Mouse (Mus musculus): ENCODE results near the gene 4933407L21Rik.

The 4933407L21Rik gene

DNA sequence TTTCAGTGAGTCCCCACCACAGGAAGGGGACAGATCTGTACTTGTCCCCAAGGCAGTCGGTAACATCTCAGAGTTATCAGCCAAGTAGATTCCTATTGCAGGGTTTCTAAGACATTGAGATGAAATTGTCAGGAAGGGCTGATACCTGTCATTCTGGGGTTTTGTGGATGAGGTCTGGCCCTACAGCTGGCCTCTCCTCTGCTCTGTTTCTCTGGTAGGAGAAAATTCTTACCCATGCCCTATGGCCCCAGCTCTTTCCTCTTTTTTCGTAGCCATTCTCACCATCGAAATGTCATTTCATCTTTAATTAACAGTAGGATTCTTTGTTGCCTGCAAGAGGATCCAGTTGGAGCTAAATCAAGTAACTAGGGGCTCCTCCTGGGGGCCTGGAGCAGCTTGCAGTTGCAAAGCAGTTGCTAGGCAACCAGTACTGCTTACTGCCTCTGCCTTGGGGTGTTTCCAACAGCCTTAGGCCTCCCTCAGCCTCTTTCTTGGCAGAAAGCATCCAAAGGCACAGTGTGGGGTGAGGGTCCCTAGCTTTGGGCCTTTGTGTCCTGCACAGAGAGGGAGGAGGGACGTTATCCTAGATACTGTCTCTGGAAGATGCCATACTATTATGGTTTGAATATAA lies at the start of gene 4933407L21Rik:
Gene 4933407L21Rik, plus strand, starts transcription at position 427 of the 631 bp plus-strand sequence.
- ChIA-PET CTCF (interaction anchor here in 2 of 4 experiments (0.5 to 1.3 kb wide), 3 partner anchors 75 to 1944 kb away, joined by 3 to 6 read pairs (median 4); no protein-coding TSS in a partner anchor), POLR2A (interaction anchor here in 2 of 4 experiments (0.6 to 1.5 kb wide), 4 partner anchors 11 to 161 kb away, joined by 3 to 6 read pairs (median 4); no protein-coding TSS in a partner anchor)

DNA sequence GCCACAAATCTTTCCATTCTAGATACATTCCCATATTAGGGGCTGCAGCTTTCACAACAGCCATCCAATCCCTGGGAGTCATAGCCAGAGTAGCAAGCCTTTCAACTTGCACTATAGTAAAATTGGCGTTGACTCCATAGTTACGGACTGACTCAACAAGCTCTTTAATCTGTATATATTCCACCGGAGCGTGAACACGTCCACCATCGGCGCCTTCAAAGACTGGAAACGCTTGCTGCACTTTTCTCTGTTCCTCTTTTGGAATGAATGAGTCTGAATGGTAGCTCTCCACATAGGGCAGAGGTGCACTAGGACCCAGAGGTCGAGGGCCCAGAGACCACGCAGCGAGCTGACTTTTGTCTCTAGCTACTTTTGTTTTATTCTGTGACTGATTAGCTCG lies 46.3 kb upstream of the 4933407L21Rik start:
- CTCF ChIA-PET: no interaction called here
- POLR2A ChIA-PET: interaction anchor here in 1 of 4 experiments (1.1 kb wide), 1 partner anchor 125 kb away, joined by 3 read pairs; no protein-coding TSS in a partner anchor

DNA sequence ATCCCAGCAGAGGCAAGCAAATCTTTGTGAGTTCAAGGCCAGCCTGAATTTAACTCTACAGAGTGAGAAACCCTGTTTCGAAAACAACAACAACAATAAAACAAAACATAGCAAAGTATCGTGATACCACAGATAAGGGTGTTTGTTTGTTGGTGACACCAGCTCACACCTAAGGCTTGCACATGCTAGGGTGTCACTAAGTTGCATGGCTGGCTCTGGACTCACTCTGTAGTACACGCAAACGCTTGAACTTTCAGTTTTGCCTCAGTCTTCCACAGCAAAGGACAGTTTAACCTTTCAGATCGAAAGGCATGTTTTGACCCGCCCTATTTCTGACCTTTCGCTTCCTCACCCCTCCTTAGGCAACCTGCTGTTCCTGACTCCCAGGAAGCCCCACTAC lies 41.1 kb upstream of the 4933407L21Rik start:
- POLR2A ChIA-PET: interaction anchor here in 2 of 4 experiments (0.6 to 1.4 kb wide), 3 partner anchors 9 to 172 kb away, joined by 3 to 4 read pairs (median 4); partner anchors contain the start of gene Cab39 (in 1 of the 2)
- CTCF ChIA-PET: interaction anchor here in 1 of 4 experiments (2.3 kb wide), 1 partner anchor 12 kb away, joined by 5 read pairs; no protein-coding TSS in a partner anchor

DNA sequence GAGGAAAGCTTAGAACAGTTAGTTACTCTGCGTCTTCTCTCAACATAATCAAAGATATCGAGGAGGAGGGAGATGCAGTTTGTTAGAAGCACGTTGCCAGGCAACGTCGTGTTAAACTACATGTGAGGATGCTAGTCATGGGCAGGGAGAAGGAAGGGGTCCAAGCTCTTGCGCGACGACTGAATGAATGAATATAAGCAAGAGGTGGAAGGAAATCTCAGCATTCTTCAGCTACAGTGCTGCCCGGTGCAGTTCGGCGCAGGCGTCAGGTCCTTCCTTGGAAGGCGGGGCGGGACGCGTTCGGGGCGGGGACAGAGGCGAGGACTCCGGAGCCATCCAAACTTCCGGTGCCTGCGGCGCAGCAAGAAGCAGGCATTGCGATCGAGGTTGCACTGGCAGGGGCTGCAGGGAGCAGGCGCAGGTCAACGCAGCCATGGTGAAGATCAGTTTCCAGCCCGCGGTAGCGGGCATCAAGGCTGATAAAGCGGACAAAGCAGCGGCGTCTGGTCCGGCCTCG lies 34.0 kb upstream of the 4933407L21Rik start, which contains the start of gene Itm2c:
Gene Itm2c, plus strand, starts transcription at position 51 of the 517 bp plus-strand sequence.
- ChIA-PET CTCF (interaction anchor here in 1 of 4 experiments (0.7 kb wide), 1 partner anchor 41 kb away, joined by 3 read pairs; no protein-coding TSS in a partner anchor), POLR2A (no interaction called here)

DNA sequence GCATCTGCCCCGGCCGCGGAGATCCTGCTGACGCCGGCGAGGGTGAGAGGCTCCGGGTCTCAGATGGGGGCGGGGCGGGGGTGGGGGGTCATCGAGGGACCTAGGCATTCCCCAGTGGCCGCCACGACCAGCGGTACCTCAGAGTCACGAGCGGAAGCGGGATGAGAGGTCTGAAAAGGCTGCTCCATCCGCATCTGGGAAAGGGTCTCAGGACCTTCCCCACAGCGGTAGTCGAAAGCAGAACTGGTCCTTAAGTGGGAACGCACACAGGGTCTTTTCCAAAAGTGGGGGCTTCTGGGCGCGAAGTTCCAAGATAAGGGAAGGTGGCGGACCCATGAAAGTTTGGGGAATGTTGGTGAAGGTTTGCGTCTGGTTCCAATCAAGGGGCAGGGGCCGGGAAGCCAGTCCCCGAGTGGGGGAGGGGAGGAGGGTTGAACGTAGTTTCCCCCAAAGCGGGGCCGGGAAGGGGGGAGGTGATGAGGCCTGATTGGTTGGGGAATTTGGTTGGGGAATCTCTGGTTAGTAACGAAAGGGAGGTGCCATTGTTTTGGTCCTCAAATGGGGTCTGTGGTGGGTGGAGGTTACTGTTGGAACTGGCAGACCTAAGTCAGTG lies 33.4 kb upstream of the 4933407L21Rik start:
- CTCF ChIA-PET: interaction anchor here in 2 of 4 experiments (0.6 to 2.5 kb wide), 2 partner anchors 42 to 1387 kb away, joined by 3 to 9 read pairs; no protein-coding TSS in a partner anchor
- POLR2A ChIA-PET: no interaction called here

DNA sequence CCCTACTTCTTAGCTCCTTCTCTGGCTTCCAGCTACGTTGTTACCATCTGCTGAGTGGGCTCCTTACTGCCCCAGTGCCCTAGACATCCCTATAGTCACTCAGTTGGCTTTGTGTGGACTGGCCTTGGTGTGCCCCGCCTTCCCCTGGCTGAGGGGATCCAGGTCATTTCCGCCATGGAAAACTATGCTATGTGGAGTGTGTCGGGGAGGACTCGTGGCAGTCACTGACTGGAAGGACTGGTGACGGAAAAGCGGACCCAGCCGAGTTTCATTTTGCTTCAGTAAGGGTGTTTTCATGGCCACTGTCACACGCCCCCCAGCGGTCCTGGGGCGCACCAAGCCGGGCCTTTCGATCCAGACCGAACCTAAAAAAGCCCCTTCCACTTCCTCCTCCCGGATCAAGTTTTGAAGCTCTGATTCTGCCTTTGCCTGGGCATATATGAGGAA lies 32.9 kb upstream of the 4933407L21Rik start:
- CTCF ChIA-PET: interaction anchor here in 3 of 4 experiments (0.6 to 2.5 kb wide), 3 partner anchors 39 to 1387 kb away, joined by 3 to 9 read pairs (median 3); no protein-coding TSS in a partner anchor

DNA sequence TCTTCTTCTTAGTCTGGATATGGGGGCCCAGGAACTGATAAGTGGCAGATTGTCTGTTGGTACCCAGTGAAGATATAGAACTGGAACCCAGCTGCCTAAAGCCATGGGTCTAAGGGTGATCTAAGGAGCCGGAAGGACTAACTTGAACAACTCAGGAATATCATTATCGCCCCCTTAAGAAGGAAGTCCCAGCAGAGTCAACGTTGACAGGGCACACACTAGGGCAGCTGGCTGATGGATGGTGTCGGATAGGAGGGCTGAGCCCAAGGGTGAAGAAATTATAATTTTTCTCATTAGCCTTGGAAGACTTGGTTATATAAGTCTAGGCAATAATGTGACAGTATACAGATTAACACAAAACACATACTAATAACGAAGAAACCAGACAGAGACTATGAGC lies 32.2 kb upstream of the 4933407L21Rik start:
- CTCF ChIA-PET: interaction anchor here in 3 of 4 experiments (0.6 to 2.5 kb wide), 3 partner anchors 39 to 122 kb away, joined by 3 to 9 read pairs (median 3); no protein-coding TSS in a partner anchor
- POLR2A ChIA-PET: interaction anchor here in 2 of 4 experiments (0.7 to 1.4 kb wide), 2 partner anchors 9 to 25 kb away, joined by 3 to 4 read pairs; no protein-coding TSS in a partner anchor

More for the DNA sequence above, 32.9 kb upstream of the 4933407L21Rik start:
- POLR2A ChIA-PET: no interaction called here

DNA sequence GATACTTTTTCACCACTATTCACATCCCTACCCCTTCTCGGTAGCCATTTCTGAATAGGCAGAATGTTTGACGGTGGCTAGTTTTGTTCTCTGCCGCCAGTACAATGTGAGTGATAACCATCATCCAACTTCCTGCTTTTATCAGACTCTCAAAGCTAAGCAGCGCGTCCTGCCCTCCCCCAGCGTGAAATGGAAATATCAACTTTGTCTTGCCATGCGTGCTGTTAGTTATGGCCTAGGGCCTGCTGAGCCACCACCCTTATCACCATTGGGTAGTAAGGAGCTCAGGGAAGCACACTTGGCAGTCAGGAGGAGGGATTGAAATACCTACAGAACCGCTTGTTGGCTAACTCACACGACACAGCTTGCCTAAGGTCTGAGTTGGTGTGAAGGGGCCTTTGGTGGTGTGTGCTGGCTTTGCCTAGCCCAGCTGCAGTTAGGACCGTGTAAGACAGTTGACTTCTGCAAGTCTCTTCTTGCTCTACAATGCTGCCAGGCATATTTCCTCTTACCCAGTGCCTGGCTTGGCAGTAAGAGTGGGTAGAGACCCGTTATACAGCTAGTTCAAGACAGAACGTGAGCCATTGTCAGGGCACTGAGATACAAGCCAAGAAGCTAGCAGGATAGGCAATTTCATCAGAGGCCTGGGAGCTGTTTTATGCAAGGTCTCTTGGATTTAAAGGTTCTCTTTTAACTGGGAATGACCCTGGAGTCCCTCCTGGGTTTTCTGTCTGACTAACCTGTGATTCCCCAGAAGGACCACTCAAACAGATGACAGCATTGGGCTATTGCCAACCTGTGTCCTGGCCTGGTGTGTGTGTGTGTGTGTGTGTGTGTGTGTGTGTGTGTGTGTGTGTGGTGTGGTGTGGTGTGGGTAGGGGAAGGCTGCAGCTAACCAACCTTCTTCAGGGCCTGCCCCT lies 31.2 kb upstream of the 4933407L21Rik start:
- ChIA-PET CTCF (interaction anchor here (0.6 to 2.5 kb wide), 5 partner anchors 27 to 162 kb away, joined by 3 to 9 read pairs (median 5); no protein-coding TSS in a partner anchor), POLR2A (interaction anchor here in 1 of 4 experiments (1.4 kb wide), 1 partner anchor 10 kb away, joined by 4 read pairs; no protein-coding TSS in a partner anchor)

DNA sequence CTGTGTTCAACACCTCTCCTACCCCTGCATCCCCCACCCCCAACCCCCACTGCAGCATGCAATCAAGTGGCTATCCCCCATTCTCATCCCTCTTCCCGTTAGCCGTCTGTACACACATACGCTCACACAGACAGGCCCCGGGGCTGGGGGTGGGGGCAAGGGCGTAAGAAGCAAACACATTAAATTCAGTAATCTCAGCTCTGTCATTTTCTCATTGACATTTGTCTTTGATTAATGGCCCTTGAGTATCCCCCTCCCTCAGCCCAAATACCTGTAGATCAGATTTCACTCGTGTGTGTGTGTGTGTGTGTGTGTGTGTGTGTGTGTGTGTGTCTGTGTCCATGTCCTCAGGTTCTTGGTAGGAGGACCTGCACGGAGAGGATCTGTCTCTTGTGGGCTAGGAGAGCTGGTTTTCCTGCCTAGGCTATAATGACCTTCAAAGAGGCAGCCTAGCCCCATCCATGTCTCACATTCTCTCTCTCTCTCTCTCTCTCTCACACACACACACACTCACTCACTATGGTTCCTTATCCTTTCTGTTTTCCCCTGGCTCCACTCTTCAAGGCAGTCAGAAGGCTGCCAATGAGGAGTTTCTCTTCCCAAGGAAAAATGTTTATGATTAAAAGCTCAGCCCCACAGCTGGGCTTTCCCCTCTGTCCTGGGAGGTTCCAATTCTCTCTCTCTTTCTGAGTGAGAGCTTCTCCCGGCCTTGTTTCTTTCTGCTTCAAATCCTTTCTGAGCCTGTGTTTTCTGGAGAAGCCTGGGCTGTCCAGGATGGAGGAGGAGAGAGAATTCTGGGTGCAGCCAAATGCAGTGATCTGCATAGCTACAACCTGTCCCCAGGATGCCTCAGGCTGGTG lies 30.2 kb upstream of the 4933407L21Rik start:
- POLR2A ChIA-PET: interaction anchor here in 2 of 4 experiments (0.6 to 1.5 kb wide), 4 partner anchors 9 to 161 kb away, joined by 3 to 6 read pairs (median 4); no protein-coding TSS in a partner anchor
- CTCF ChIA-PET: interaction anchor here in 3 of 4 experiments (0.7 to 2.4 kb wide), 5 partner anchors 11 to 161 kb away, joined by 3 to 7 read pairs (median 5); no protein-coding TSS in a partner anchor

DNA sequence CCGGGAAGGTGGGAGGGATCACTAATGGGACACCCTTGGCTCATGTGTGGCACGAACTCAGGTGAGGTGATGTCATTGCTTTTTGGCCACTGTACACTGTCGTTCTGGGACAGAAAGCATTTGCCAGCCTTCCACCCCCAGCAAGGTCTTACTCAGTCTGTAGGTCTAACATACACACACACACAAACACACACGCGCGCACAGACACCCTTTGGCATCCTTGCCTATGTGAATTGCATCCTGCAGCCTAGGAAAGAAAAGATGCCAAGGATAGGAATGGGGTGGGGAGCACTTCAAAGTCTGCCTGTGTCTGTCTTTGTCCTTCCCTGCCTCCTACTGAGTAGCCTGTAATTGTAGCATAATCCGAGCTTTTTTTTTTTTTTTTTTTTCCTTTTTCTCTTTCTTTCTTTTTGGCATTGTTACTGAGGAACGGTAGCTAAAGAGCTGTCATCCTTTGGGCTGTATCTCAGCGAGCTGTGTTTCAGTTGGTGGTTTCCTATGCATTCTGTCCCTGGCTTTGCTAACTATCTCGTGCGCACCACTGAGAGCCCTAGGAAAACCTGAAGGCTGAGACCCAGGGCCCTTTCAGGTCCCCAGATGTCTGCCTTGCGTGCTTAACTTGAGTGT lies 29.4 kb upstream of the 4933407L21Rik start:
- ChIA-PET POLR2A (interaction anchor here in 3 of 4 experiments (0.6 to 1.5 kb wide), 6 partner anchors 9 to 177 kb away, joined by 3 to 6 read pairs (median 4); no protein-coding TSS in a partner anchor), CTCF (interaction anchor here in 3 of 4 experiments (0.6 to 2.4 kb wide), 8 partner anchors 11 to 217 kb away, joined by 3 to 7 read pairs (median 3); no protein-coding TSS in a partner anchor)

DNA sequence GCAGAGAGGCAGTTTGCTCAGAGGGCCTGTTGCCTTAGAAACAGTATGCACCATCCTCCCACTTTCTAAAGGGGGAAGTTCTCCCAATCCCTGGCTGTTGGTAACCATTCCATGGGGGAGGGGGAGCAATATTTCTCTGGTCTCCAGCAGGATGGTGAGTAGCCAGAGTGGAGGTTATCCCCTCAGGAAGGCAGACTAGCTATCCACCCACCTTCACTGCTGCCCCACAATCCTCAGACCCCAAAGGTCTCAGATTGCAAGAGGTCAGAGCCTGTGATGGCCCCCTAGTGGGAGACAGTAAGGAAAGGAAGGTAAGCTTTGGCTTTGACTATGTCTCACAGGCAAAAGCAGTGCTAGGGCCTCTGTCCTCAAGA lies 28.9 kb upstream of the 4933407L21Rik start:
- POLR2A ChIA-PET: interaction anchor here in 3 of 4 experiments (0.5 to 1.5 kb wide), 7 partner anchors 8 to 456 kb away, joined by 3 to 6 read pairs (median 4); no protein-coding TSS in a partner anchor

DNA sequence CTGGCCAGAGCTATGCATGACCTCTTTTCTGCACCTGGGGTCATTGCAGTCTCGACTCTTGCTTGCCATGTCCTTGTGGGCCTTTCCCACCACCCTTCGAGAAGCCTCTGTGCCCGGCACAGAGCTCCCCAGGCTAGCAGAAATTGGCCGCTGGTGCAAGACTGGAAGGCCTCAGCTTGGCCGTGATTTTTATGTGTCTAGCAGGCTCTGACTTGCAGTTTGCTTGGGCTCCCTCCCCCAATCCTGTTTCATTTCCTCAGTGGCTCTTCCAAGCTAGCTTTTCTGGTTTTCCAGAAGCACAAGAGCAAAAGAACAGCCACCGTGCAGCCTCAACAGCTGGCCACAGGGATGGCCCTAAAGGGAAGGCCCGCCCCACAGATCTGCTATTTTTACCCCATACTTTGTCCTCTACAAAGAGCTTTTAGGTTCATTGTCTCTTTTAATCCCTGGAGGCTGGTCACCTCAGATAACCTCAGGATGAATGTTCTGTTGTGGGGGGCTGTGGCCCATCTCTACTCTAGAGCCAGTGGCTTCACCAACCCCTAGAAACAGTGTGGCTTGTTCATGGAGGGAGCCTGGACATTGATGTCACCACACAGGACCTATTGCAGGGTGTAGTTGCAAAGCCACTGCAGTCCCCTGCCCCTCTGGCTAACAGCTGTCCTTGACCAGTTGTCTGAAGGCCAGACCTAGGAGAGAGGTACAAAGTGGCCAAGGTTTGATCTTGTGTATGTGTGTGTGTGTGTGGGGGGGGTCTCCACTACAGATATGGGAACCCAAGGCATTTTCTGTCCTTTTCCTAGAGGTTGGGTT lies 27.6 kb upstream of the 4933407L21Rik start:
- ChIA-PET CTCF (interaction anchor here in 1 of 4 experiments (1.5 kb wide), 1 partner anchor 47 kb away, joined by 4 read pairs; no protein-coding TSS in a partner anchor), POLR2A (interaction anchor here in 1 of 4 experiments (0.7 kb wide), 1 partner anchor 97 kb away, joined by 4 read pairs; no protein-coding TSS in a partner anchor)

More for the DNA sequence above, 28.9 kb upstream of the 4933407L21Rik start:
- CTCF ChIA-PET: interaction anchor here in 3 of 4 experiments (0.6 to 2.4 kb wide), 7 partner anchors 12 to 326 kb away, joined by 3 to 7 read pairs (median 3); no protein-coding TSS in a partner anchor

DNA sequence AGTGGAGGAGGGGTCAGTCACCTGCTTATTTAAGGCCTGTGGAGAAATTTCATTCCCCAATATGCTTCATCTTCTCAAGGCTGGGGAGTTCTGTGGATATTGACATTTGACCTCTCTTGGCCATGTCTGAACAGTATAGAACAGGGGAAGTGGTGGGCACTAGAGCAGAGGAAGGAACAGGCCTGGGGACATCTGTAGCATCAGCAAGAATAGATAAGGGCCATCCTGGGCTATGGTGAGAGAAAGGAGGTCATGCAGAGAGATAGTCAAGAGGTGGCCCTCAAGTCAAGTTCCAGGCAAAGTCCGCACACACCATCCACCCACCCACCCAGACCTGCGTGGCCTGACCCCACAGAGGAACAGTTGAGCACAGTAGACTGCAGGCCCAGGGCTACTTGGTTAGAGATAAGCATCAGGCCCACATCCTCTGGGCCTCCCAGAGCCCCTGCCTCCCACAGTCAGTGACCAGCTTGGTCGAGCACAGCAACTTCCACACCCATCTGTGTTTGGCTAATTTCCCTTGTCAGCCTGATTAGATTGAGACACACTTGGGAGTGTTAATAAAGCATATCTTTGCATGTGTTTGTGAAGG lies 26.7 kb upstream of the 4933407L21Rik start:
- POLR2A ChIA-PET: interaction anchor here in 1 of 4 experiments (0.7 kb wide), 1 partner anchor 96 kb away, joined by 4 read pairs; no protein-coding TSS in a partner anchor
- CTCF ChIA-PET: no interaction called here

DNA sequence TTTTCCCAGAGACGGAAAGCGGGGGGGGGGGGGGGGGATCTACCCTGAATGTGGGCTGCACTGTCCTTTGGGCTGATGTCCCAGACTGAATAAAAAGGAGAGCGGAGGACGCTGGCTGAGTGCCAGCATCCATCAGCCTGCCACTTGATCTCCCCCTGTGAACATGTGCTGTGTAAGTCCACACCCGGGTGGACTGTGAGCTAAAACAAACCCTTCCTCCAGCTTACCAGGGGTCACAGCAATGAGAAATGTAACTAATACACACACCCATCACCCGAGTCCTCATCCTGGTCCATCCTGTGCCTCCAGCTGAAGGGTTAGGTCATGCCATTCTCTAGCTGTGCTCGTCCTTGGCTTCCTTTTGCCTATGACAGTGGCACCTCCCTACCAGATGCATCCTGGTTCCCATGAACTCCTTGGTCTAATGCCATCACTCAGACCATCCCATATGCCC lies 26.1 kb upstream of the 4933407L21Rik start:
- POLR2A ChIA-PET: no interaction called here
- CTCF ChIA-PET: no interaction called here

DNA sequence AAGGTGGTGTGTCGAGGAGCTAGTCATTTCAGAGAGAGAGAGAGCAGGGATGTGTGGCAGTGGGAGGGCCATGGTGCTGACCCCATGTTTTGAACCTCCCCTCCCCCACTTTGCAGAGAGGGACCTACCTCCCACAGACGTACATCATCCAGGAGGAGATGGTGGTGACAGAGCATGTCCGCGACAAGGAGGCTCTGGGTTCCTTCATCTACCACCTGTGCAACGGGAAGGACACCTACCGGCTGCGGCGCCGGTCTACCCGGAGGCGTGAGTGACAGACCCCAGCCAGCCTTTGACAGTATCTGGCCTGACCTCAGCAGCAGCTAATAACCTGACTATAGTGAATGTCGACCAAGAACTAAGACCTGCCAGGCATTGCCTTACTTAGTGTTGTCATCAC lies 21.4 kb upstream of the 4933407L21Rik start:
- CTCF ChIA-PET: no interaction called here
- POLR2A ChIA-PET: no interaction called here
